Mouse (Mus musculus): ENCODE results near the gene Dnah10. TPM values are rescaled to one million over a fixed set of nuclear protein-coding genes. Genes with fewer than 3 reads are reported as not detected.

Dnah10 gene
- polyA plus RNA-seq (2015; fragmentation: Nextera tagmentation; extraction: Ambion mirVana) = 0.13 and 0.15 TPM in 2 replicates

DNA sequence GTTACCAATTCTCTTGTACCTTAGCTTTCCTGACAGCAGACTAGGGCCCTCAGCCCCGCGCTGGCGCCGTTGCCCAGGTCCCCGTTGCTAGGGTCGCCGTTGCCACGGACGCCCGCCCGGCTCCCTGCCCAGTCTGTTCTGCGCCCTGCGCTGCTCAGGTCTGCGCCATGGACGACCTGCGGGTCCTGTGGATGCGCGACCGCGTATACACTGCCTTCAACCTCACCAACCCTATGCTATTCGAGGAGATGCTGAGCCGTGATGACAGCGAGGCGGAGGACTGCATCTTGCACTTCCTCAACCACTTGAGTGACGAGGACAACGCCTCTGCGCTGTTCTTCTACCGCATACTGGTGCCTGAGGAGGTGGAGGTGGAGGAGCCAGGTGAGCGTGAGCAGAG, at the start of gene Dnah10:
Dnah10 (plus strand) TSS at position 89 of the 400 bp plus-strand sequence.
- H3K4me2 ChIP-seq = peak within 1 kb of the TSS; percentile 20
- H3K27me3 ChIP-seq (replicated peaks) = no peaks in the 10 kb centered on the region
- no peak within 1 kb of the TSS for H3K27ac ChIP-seq (replicated peaks)
- H3K9me3 ChIP-seq (replicated peaks) = no peaks in the 10 kb centered on the region
- H3K4me1 ChIP-seq = peaks cover 8% of the 10 kb centered on the region; the same call in 1 of the 2 replicates
- H3K9ac ChIP-seq (replicated peaks) = no peak within 1 kb of the TSS
- peaks cover 37% of the 10 kb centered on the region for H3K36me3 ChIP-seq
- peak; percentile 68; the same call in 1 of the 2 replicates for ATAC-seq (ENCODE audit: low FRiP score)
- WGBS = 13% methylated on average over 29 of the region's 29 CpGs
- no peak within 1 kb of the TSS for H3K4me3 ChIP-seq (replicated peaks)

DNA sequence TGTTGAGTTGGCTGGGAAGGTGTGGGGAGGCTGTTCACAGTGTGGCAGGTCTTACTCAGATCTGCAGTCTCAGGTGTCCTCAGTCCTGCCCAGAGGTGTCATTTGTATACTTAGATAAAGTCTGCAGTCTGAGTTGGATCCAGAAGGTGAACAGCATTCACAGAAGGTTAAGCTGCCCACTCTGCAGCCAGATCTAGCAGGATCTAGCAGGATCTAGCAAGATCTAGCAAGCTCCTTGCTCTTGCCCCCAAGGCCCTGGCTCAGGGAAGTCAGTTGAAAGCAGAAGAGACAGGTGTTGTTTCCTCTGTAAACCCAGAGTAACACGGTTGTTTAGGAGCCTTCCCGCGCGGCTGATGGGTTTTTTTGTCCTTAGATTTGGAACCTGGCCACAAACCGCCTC, 11.1 kb upstream of the Dnah10 start:
- Histone ChIP-seq H3K4me1 (no peaks in the 10 kb centered on the region), H3K36me3 (peaks cover 74% of the 10 kb centered on the region), H3K4me3 (replicated peaks) (no peak overlapping the region), H3K9me3 (replicated peaks) (no peaks in the 10 kb centered on the region), H3K27ac (replicated peaks) (no peak overlapping the region), H3K9ac (replicated peaks) (no peak overlapping the region), H3K4me2 (no peak overlapping the region), H3K27me3 (replicated peaks) (no peaks in the 10 kb centered on the region)
- WGBS = 90% methylated on average over 5 of the region's 5 CpGs
- no peak for ATAC-seq (ENCODE audit: low FRiP score)

DNA sequence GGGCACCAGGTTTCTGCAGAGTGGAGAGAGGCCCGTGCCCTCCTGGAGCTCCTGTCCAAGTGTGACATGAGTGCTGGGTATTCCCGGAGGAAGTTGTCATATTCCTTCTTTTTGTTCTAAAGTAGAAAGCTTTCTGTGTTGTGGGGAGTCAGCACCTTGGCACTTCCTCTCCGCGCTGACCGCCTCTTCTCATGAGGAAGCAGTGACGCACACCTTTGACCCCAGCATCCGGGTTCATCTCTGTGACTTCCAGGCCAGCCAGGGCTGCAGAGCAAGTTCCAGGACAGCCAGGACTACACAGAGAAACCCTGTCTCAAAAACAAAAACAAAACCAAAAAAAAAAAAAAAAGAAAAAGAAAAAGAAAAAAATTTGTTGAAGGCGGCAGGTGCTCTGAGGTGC, 9.8 kb upstream of the Dnah10 start:
- Histone ChIP-seq H3K4me3 (replicated peaks) (no peak overlapping the region), H3K36me3 (peaks cover 87% of the 10 kb centered on the region), H3K9ac (replicated peaks) (no peak overlapping the region), H3K27me3 (replicated peaks) (no peaks in the 10 kb centered on the region), H3K4me2 (no peak overlapping the region), H3K9me3 (replicated peaks) (no peaks in the 10 kb centered on the region), H3K4me1 (no peaks in the 10 kb centered on the region), H3K27ac (replicated peaks) (no peak overlapping the region)
- ATAC-seq (ENCODE audit: low FRiP score) = no peak
- 94% methylated on average over 8 of the region's 8 CpGs for WGBS

DNA sequence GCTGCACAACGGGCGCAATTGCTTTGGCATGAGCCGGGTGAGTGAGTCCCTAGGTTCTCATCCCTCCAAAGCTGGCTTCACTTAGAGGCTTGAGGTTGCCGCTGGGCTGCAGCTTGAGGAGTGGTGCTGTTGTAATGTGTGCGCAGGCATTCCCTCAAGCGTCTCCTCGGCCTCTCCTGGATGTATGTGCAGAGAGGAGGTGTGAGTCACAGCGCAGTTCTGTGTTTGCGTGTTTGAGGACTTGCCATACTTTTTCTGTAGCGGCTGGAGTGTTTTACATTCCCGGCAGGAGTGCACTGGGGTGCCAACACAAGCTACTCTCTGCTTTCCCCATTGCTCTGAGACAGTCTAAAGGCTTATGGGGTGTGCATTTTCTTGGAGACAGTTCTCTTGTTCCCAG, 6.9 kb upstream of the Dnah10 start:
- no peak for ATAC-seq (ENCODE audit: low FRiP score)
- H3K27ac ChIP-seq (replicated peaks) = no peak overlapping the region
- no peaks in the 10 kb centered on the region for H3K9me3 ChIP-seq (replicated peaks)
- H3K4me1 ChIP-seq = no peaks in the 10 kb centered on the region
- H3K9ac ChIP-seq (replicated peaks) = no peak overlapping the region
- H3K27me3 ChIP-seq (replicated peaks) = no peaks in the 10 kb centered on the region
- WGBS = 95% methylated on average over 11 of the region's 11 CpGs
- H3K36me3 ChIP-seq = peaks cover 90% of the 10 kb centered on the region
- H3K4me3 ChIP-seq (replicated peaks) = no peak overlapping the region
- H3K4me2 ChIP-seq = no peak overlapping the region

GRCm38 (mm10) chr5:124718396-124718795, 6.5 kb upstream of the Dnah10 start:
- WGBS = 95% methylated on average over 7 of the region's 7 CpGs
- H3K4me2 ChIP-seq = no peak overlapping the region

DNA sequence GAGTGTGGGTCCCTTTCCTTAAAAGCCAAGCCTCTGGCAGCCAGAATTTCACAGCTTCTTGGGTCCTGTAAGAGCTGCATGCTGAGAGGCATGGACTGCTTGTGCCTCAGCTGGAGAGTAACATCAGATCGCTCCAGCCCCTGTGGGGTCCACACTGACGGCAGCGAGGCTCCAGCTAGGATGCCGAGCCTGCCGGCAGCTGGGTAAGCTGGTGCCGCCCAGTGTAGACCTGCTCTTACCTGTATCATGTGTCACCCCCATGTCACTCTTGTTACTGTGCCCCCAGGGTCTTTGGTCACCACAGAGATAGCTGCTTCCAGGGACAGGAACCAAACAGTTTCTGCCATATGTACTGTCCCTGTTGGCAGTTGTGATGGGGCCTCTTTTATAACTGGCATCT, 1.8 kb upstream of the Dnah10 start:
- peaks cover 55% of the 10 kb centered on the region for H3K36me3 ChIP-seq
- 96% methylated on average over 6 of the region's 6 CpGs for WGBS

More at GRCm38 (mm10) chr5:124718396-124718795, 6.5 kb upstream of the Dnah10 start:
- H3K27me3 ChIP-seq (replicated peaks) = no peaks in the 10 kb centered on the region
- no peak overlapping the region for H3K27ac ChIP-seq (replicated peaks)
- H3K9ac ChIP-seq (replicated peaks) = no peak overlapping the region
- no peak for ATAC-seq (ENCODE audit: low FRiP score)
- no peak overlapping the region for H3K4me3 ChIP-seq (replicated peaks)
- H3K36me3 ChIP-seq = peaks cover 90% of the 10 kb centered on the region
- H3K9me3 ChIP-seq (replicated peaks) = no peaks in the 10 kb centered on the region
- no peaks in the 10 kb centered on the region for H3K4me1 ChIP-seq

GRCm38 (mm10) chr5:124729662-124730206, 4.8 kb downstream of the Dnah10 start:
- ATAC-seq (ENCODE audit: low FRiP score) = no peak
- 16% methylated on average over 21 of the region's 21 CpGs for WGBS
- Histone ChIP-seq H3K4me2 (peak overlapping the region; percentile 53), H3K36me3 (no peaks in the 10 kb centered on the region), H3K27me3 (replicated peaks) (no peaks in the 10 kb centered on the region), H3K9ac (replicated peaks) (no peak overlapping the region), H3K27ac (replicated peaks) (no peak overlapping the region), H3K4me1 (peaks cover 7% of the 10 kb centered on the region; the same call in 1 of the 2 replicates), H3K9me3 (replicated peaks) (no peaks in the 10 kb centered on the region), H3K4me3 (replicated peaks) (peak overlapping the region; percentile 17)

More for the DNA sequence above, 1.8 kb upstream of the Dnah10 start:
- Histone ChIP-seq H3K27ac (replicated peaks) (no peak overlapping the region), H3K4me1 (peaks cover 5% of the 10 kb centered on the region; the same call in 1 of the 2 replicates), H3K4me3 (replicated peaks) (no peak overlapping the region), H3K9me3 (replicated peaks) (no peaks in the 10 kb centered on the region), H3K27me3 (replicated peaks) (no peaks in the 10 kb centered on the region), H3K4me2 (no peak overlapping the region), H3K9ac (replicated peaks) (no peak overlapping the region)
- no peak for ATAC-seq (ENCODE audit: low FRiP score)

DNA sequence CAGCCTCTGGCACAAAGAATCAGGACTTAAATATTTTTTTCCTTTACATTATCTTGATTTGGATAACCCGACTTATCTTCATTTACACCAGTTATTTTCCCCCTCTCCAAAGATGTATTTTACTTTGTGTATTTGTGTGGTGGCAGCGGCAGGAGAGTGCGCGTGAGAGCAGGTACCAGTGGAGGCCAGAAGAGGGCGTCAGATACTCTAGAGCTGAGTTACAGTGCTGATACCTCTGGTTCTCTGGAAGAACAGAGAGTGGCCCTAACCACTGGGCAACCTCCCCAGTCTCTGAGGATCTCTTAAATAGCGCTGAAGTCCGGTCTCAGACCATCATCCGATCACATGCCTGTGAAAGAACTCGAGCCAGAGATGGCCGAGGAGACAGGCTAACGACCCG, 9.1 kb downstream of the Dnah10 start:
- Histone ChIP-seq H3K4me1 (0 out of 2 replicates have a peak, but pooled peaks cover 3% of the 10 kb centered on the region), H3K9ac (replicated peaks) (no peak overlapping the region), H3K27ac (replicated peaks) (no peak overlapping the region), H3K4me3 (replicated peaks) (no peak overlapping the region), H3K9me3 (replicated peaks) (no peaks in the 10 kb centered on the region), H3K4me2 (no peak overlapping the region), H3K27me3 (replicated peaks) (no peaks in the 10 kb centered on the region), H3K36me3 (no peaks in the 10 kb centered on the region)
- no peak for ATAC-seq (ENCODE audit: low FRiP score)
- 90% methylated on average over 12 of the region's 12 CpGs for WGBS

DNA sequence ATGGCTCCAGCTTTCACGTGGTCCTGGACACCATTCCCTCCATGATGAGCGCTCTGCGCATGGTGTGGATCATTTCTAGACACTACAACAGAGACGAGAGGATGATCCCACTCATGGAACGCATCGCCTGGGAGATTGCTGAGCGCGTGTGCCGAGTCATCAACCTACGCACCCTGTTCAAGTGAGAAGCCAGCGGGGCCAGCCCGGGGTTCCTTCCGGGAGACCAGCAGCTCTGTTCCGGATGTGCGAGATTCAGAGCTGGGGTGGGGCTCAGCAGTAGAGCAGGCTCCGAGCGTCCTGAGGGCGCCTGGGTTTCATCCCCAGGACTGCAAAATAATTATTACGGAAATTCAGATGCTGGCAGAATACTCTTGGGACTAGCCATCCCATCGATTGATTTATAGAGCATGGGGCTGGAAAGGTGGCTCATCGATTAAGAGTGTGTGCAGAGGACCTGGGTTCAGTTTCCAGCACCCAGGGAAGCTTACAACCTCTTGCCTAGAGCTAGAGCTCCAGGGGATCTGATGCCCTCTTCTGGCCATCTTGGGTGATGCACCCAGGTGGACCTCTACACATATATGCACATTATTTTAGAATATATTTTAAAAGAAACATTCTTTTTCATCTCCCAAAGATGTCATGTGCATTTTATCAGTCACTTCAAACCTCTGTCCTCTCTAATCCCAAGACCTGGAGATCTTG, 17.2 kb downstream of the Dnah10 start:
- Histone ChIP-seq H3K4me3 (replicated peaks) (no peak overlapping the region), H3K27me3 (replicated peaks) (no peaks in the 10 kb centered on the region), H3K4me2 (no peak overlapping the region), H3K27ac (replicated peaks) (no peak overlapping the region), H3K4me1 (no peaks in the 10 kb centered on the region), H3K36me3 (no peaks in the 10 kb centered on the region), H3K9me3 (replicated peaks) (0 out of 2 replicates have a peak, but pooled peaks cover 2% of the 10 kb centered on the region), H3K9ac (replicated peaks) (no peak overlapping the region)
- WGBS = 96% methylated on average over 21 of the region's 21 CpGs
- ATAC-seq (ENCODE audit: low FRiP score) = no peak

- Histone ChIP-seq H3K27ac (replicated peaks) (no peak overlapping the region), H3K4me3 (replicated peaks) (no peak overlapping the region), H3K36me3 (no peaks in the 10 kb centered on the region), H3K9ac (replicated peaks) (no peak overlapping the region), H3K9me3 (replicated peaks) (0 out of 2 replicates have a peak, but pooled peaks cover 2% of the 10 kb centered on the region), H3K4me1 (no peaks in the 10 kb centered on the region), H3K27me3 (replicated peaks) (no peaks in the 10 kb centered on the region), H3K4me2 (no peak overlapping the region)
- 87% methylated on average over 3 of the region's 3 CpGs for WGBS
- no peak for ATAC-seq (ENCODE audit: low FRiP score)
Measured at GRCm38 (mm10) chr5:124743841-124744240, 19.0 kb downstream of the Dnah10 start.

- H3K9ac ChIP-seq (replicated peaks) = no peak overlapping the region
- no peak overlapping the region for H3K4me2 ChIP-seq
- H3K4me3 ChIP-seq (replicated peaks) = no peak overlapping the region
- 95% methylated on average over 15 of the region's 15 CpGs for WGBS
- H3K36me3 ChIP-seq = no peaks in the 10 kb centered on the region
- H3K9me3 ChIP-seq (replicated peaks) = no peaks in the 10 kb centered on the region
- H3K27ac ChIP-seq (replicated peaks) = no peak overlapping the region
- no peaks in the 10 kb centered on the region for H3K4me1 ChIP-seq
- no peak for ATAC-seq (ENCODE audit: low FRiP score)
- no peaks in the 10 kb centered on the region for H3K27me3 ChIP-seq (replicated peaks)
Measured at GRCm38 (mm10) chr5:124746220-124746619, 21.3 kb downstream of the Dnah10 start.

DNA sequence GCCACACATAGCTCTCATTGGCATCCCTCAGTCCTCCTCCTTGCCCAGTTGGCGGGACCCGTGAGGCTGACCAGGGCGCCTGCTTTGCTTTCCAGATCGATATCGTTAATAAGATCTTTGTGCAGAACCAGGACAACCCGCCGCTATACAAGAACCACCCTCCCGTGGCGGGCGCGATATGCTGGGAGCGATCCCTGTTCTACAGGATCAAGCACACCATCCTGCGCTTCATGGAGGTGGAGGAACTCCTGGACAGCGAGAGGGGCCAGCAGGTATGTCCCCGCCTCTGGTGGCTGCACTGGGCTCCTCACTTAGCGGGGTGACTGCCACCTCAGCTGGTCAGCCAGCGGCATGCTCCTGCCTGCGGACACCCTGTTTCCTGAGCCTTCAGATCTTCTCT, 23.4 kb downstream of the Dnah10 start:
- no peaks in the 10 kb centered on the region for H3K27me3 ChIP-seq (replicated peaks)
- no peak for ATAC-seq (ENCODE audit: low FRiP score)
- H3K4me1 ChIP-seq = no peaks in the 10 kb centered on the region
- no peaks in the 10 kb centered on the region for H3K9me3 ChIP-seq (replicated peaks)
- no peak overlapping the region for H3K9ac ChIP-seq (replicated peaks)
- no peak overlapping the region for H3K27ac ChIP-seq (replicated peaks)
- no peak overlapping the region for H3K4me3 ChIP-seq (replicated peaks)
- 89% methylated on average over 17 of the region's 18 CpGs for WGBS
- no peak overlapping the region for H3K4me2 ChIP-seq
- no peaks in the 10 kb centered on the region for H3K36me3 ChIP-seq

Data from neural tube, embryonic 15.5 days (tissue).